Mouse (Mus musculus): ENCODE measurements at regions not wholly inside any gene's neighbourhood (a gene's known extent, or its start where the extent isn't known, plus 50 kb on each side); places are given as distances from the start of the nearest gene placed in this dataset.

DNA sequence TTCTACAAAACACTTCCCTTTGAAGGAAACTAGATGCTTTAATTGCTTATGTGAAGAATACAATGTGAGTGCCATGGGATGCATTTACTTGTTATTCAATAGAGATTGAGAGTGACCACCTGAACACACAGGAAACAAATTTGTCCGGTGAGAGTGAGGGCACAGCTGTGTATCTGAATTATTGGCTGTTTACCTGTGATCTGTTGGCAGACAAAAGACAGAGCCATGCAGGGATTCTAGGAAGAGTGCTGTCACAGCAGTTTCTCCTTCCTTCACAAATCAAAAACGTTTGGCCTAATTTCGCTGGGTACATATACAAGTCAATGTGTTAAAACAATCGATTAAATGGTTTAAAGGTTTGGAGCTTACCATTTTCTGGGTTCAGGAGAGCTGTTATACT is 202.9 kb upstream of the Tyrp1 start:
- 63% methylated on average over 4 of the region's 4 CpGs for WGBS
- Histone ChIP-seq H3K27ac (replicated peaks) (no peak overlapping the region), H3K27me3 (replicated peaks) (no peaks in the 10 kb centered on the region), H3K9me3 (no peaks in the 10 kb centered on the region), H3K36me3 (no peaks in the 10 kb centered on the region), H3K4me1 (no peaks in the 10 kb centered on the region), H3K4me2 (no peak overlapping the region), H3K9ac (no peak overlapping the region), H3K4me3 (no peak overlapping the region)
- no peak for ATAC-seq (ENCODE audit: extremely low read depth, insufficient number of reproducible peaks, low FRiP score, low TSS enrichment)

DNA sequence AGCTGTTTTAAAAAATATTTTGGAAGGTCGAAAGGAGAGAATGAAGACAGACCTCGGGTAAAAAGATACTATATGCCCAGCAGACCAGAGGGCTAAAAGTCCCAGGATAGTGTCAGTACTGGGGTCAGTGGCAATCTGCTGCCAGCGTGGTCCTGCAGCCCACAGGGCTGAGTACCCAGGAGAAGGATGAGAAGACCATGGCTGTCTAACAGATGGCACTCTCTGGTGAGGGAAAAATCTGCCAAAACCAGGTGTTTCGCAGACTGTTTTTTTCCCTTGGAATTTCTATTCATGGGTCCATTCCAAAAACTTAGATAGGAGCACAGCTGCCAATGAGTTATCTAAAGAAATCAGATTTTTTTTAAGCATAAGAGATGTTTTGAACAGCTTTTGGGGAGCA is 202.5 kb upstream of the Tyrp1 start:
- Histone ChIP-seq H3K27ac (replicated peaks) (no peak overlapping the region), H3K4me1 (no peaks in the 10 kb centered on the region)
- 67% methylated on average over 4 of the region's 4 CpGs for WGBS

DNA sequence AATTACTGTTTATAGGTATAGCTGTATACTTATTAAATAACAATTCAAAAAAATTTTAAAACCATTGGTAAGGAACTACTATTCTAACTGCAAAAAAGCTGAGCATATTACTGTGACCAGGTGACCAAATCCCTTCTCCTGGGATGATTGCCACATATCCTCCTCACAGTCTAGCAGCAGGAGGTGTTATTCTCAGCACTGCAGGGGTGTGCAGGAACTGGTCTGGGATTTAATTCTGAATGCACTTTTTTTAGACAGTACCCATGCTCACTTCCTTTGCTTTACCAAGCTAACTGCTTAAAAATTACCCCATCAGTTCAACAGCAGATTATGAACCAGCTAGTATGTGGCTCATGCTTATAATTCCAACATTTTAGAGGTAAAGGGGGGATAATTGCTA is 195.5 kb upstream of the Tyrp1 start:
- no peak overlapping the region for H3K27ac ChIP-seq (replicated peaks)
- H3K4me3 ChIP-seq = no peak overlapping the region
- no peak for ATAC-seq (ENCODE audit: extremely low read depth, insufficient number of reproducible peaks, low FRiP score, low TSS enrichment)

More for the DNA sequence above, 202.5 kb upstream of the Tyrp1 start:
- H3K27me3 ChIP-seq (replicated peaks) = no peaks in the 10 kb centered on the region
- no peak overlapping the region for H3K9ac ChIP-seq
- no peaks in the 10 kb centered on the region for H3K9me3 ChIP-seq
- H3K4me2 ChIP-seq = no peak overlapping the region
- no peak overlapping the region for H3K4me3 ChIP-seq
- no peaks in the 10 kb centered on the region for H3K36me3 ChIP-seq
- ATAC-seq (ENCODE audit: extremely low read depth, insufficient number of reproducible peaks, low FRiP score, low TSS enrichment) = no peak

More for the DNA sequence above, 195.5 kb upstream of the Tyrp1 start:
- Histone ChIP-seq H3K9me3 (no peaks in the 10 kb centered on the region), H3K27me3 (replicated peaks) (no peaks in the 10 kb centered on the region), H3K9ac (no peak overlapping the region), H3K4me2 (no peak overlapping the region), H3K4me1 (no peaks in the 10 kb centered on the region), H3K36me3 (no peaks in the 10 kb centered on the region)
